Mouse (Mus musculus): ENCODE measurements at regions not wholly inside any gene's neighbourhood (a gene's known extent, or its start where the extent isn't known, plus 50 kb on each side); places are given as distances from the start of the nearest gene placed in this dataset.
A peak's percentile ranks its signal among the peaks of the same experiment; 100 is the strongest.

- WGBS = 42% methylated on average over 8 of the region's 8 CpGs
- no peak overlapping the region for H3K27ac ChIP-seq
- H3K4me2 ChIP-seq (replicated peaks) = no peak overlapping the region
- DNase-seq (ENCODE audit: low spot score) (no peak), ATAC-seq (ENCODE audit: low FRiP score) (no peak)
- H3K4me1 ChIP-seq (replicated peaks; ENCODE audit: control insufficient read depth, insufficient read depth, low read length) = peaks cover 4% of the 10 kb centered on the region
- no peaks in the 10 kb centered on the region for H3K9me3 ChIP-seq (ENCODE audit: control insufficient read depth, low read length)
- no peak overlapping the region for H3K9ac ChIP-seq
- H3K4me3 ChIP-seq (replicated peaks; ENCODE audit: low read length) = no peak overlapping the region
- no peaks in the 10 kb centered on the region for H3K27me3 ChIP-seq (ENCODE audit: control insufficient read depth, insufficient read depth, low read length)
- H3K36me3 ChIP-seq (replicated peaks; ENCODE audit: control insufficient read depth, insufficient read depth) = no peaks in the 10 kb centered on the region
Measured at GRCm38 (mm10) chr4:131075326-131075932, 131.2 kb downstream of the Matn1 start.

- 58% methylated on average over 3 of the region's 3 CpGs for WGBS
- Histone ChIP-seq H3K4me2 (replicated peaks) (no peak overlapping the region), H3K4me1 (replicated peaks; ENCODE audit: control insufficient read depth, insufficient read depth, low read length) (peaks cover 6% of the 10 kb centered on the region), H3K9ac (no peak overlapping the region), H3K27ac (no peak overlapping the region), H3K36me3 (replicated peaks; ENCODE audit: control insufficient read depth, insufficient read depth) (no peaks in the 10 kb centered on the region), H3K9me3 (ENCODE audit: control insufficient read depth, low read length) (no peaks in the 10 kb centered on the region), H3K27me3 (ENCODE audit: control insufficient read depth, insufficient read depth, low read length) (no peaks in the 10 kb centered on the region), H3K4me3 (replicated peaks; ENCODE audit: low read length) (no peak overlapping the region)
- ATAC-seq (ENCODE audit: low FRiP score) (no peak), DNase-seq (ENCODE audit: low spot score) (no peak)
Measured at GRCm38 (mm10) chr4:131076628-131077027, 132.4 kb downstream of the Matn1 start.

- no peak overlapping the region for H3K9ac ChIP-seq
- 6% methylated on average over 1 of the region's 1 CpGs for WGBS
- no peaks in the 10 kb centered on the region for H3K9me3 ChIP-seq (ENCODE audit: control insufficient read depth, low read length)
- ATAC-seq (ENCODE audit: low FRiP score) = no peak
- H3K4me1 ChIP-seq (replicated peaks; ENCODE audit: control insufficient read depth, insufficient read depth, low read length) = peaks cover 6% of the 10 kb centered on the region
- H3K4me3 ChIP-seq (replicated peaks; ENCODE audit: low read length) = no peak overlapping the region
- peak overlapping the region; percentile 33; the same call in 1 of the 2 replicates for H3K27ac ChIP-seq
- H3K4me2 ChIP-seq (replicated peaks) = no peak overlapping the region
- H3K36me3 ChIP-seq (replicated peaks; ENCODE audit: control insufficient read depth, insufficient read depth) = no peaks in the 10 kb centered on the region
- DNase-seq (ENCODE audit: low spot score) = no peak
- H3K27me3 ChIP-seq (ENCODE audit: control insufficient read depth, insufficient read depth, low read length) = no peaks in the 10 kb centered on the region
Measured at GRCm38 (mm10) chr4:131080113-131080512, 135.9 kb downstream of the Matn1 start.

GRCm38 (mm10) chr4:131083405-131083804 lies 139.2 kb downstream of the Matn1 start:
- DNase-seq (ENCODE audit: low spot score) = no peak
- ATAC-seq (ENCODE audit: low FRiP score) = no peak
- no peak overlapping the region for H3K27ac ChIP-seq
- no peak overlapping the region for H3K9ac ChIP-seq
- no peaks in the 10 kb centered on the region for H3K27me3 ChIP-seq (ENCODE audit: control insufficient read depth, insufficient read depth, low read length)
- peaks cover 6% of the 10 kb centered on the region for H3K4me1 ChIP-seq (replicated peaks; ENCODE audit: control insufficient read depth, insufficient read depth, low read length)
- WGBS = 44% methylated on average over 3 of the region's 3 CpGs
- H3K9me3 ChIP-seq (ENCODE audit: control insufficient read depth, low read length) = no peaks in the 10 kb centered on the region
- H3K4me2 ChIP-seq (replicated peaks) = no peak overlapping the region
- no peak overlapping the region for H3K4me3 ChIP-seq (replicated peaks; ENCODE audit: low read length)
- H3K36me3 ChIP-seq (replicated peaks; ENCODE audit: control insufficient read depth, insufficient read depth) = no peaks in the 10 kb centered on the region

GRCm38 (mm10) chr4:131097421-131097820 lies 153.2 kb downstream of the Matn1 start:
- no peak for DNase-seq (ENCODE audit: low spot score)
- 35% methylated on average over 6 of the region's 6 CpGs for WGBS
- H3K4me3 ChIP-seq (replicated peaks; ENCODE audit: low read length) = no peak overlapping the region

GRCm38 (mm10) chr4:131100093-131100795 lies 156.1 kb downstream of the Matn1 start:
- H3K27ac ChIP-seq = no peak overlapping the region
- 0 out of 2 replicates have a peak overlapping the region, but pooled peaks have one; percentile 4 for H3K4me2 ChIP-seq (replicated peaks)
- no peak for ATAC-seq (ENCODE audit: low FRiP score)
- no peak overlapping the region for H3K4me3 ChIP-seq (replicated peaks; ENCODE audit: low read length)
- 0 out of 2 replicates have a peak, but pooled peaks cover 3% of the 10 kb centered on the region for H3K4me1 ChIP-seq (replicated peaks; ENCODE audit: control insufficient read depth, insufficient read depth, low read length)
- no peak for DNase-seq (ENCODE audit: low spot score)
- no peaks in the 10 kb centered on the region for H3K9me3 ChIP-seq (ENCODE audit: control insufficient read depth, low read length)
- H3K27me3 ChIP-seq (ENCODE audit: control insufficient read depth, insufficient read depth, low read length) = no peaks in the 10 kb centered on the region; the same call in 1 of the 2 replicates
- 33% methylated on average over 10 of the region's 10 CpGs for whole genome bisulfite sequencing
- H3K36me3 ChIP-seq (replicated peaks; ENCODE audit: control insufficient read depth, insufficient read depth) = no peaks in the 10 kb centered on the region
- no peak overlapping the region for H3K9ac ChIP-seq

More at GRCm38 (mm10) chr4:131097421-131097820, 153.2 kb downstream of the Matn1 start:
- Histone ChIP-seq H3K9ac (no peak overlapping the region), H3K9me3 (ENCODE audit: control insufficient read depth, low read length) (no peaks in the 10 kb centered on the region), H3K36me3 (replicated peaks; ENCODE audit: control insufficient read depth, insufficient read depth) (no peaks in the 10 kb centered on the region), H3K4me2 (replicated peaks) (no peak overlapping the region), H3K27ac (no peak overlapping the region), H3K4me1 (replicated peaks; ENCODE audit: control insufficient read depth, insufficient read depth, low read length) (0 out of 2 replicates have a peak, but pooled peaks cover 3% of the 10 kb centered on the region), H3K27me3 (ENCODE audit: control insufficient read depth, insufficient read depth, low read length) (no peaks in the 10 kb centered on the region; the same call in 1 of the 2 replicates)
- no peak for ATAC-seq (ENCODE audit: low FRiP score)

- no peak overlapping the region for H3K4me3 ChIP-seq (replicated peaks; ENCODE audit: low read length)
- H3K9ac ChIP-seq = no peak overlapping the region
- 0 out of 2 replicates have a peak, but pooled peaks cover 3% of the 10 kb centered on the region for H3K4me1 ChIP-seq (replicated peaks; ENCODE audit: control insufficient read depth, insufficient read depth, low read length)
- ATAC-seq (ENCODE audit: low FRiP score) = no peak
- no peaks in the 10 kb centered on the region; the same call in 1 of the 2 replicates for H3K27me3 ChIP-seq (ENCODE audit: control insufficient read depth, insufficient read depth, low read length)
- no peaks in the 10 kb centered on the region for H3K9me3 ChIP-seq (ENCODE audit: control insufficient read depth, low read length)
- WGBS = 22% methylated on average over 13 of the region's 13 CpGs
- H3K4me2 ChIP-seq (replicated peaks) = 0 out of 2 replicates have a peak overlapping the region, but pooled peaks have one; percentile 4
- no peak for DNase-seq (ENCODE audit: low spot score)
- H3K36me3 ChIP-seq (replicated peaks; ENCODE audit: control insufficient read depth, insufficient read depth) = no peaks in the 10 kb centered on the region
- no peak overlapping the region for H3K27ac ChIP-seq
Measured at GRCm38 (mm10) chr4:131100796-131101156, 156.6 kb downstream of the Matn1 start.

GRCm38 (mm10) chr4:131102163-131102562 lies 158.0 kb downstream of the Matn1 start:
- H3K36me3 ChIP-seq (replicated peaks; ENCODE audit: control insufficient read depth, insufficient read depth) = no peaks in the 10 kb centered on the region
- no peak for ATAC-seq (ENCODE audit: low FRiP score)
- WGBS = 79% methylated on average over 4 of the region's 4 CpGs

GRCm38 (mm10) chr4:131107127-131107857 lies 163.1 kb downstream of the Matn1 start:
- DNase-seq (ENCODE audit: low spot score) (peak; percentile 46), ATAC-seq (ENCODE audit: low FRiP score) (peak; percentile 53; the same call in 1 of the 2 replicates)
- H3K36me3 ChIP-seq (replicated peaks; ENCODE audit: control insufficient read depth, insufficient read depth) = no peaks in the 10 kb centered on the region
- no peaks in the 10 kb centered on the region for H3K27me3 ChIP-seq (ENCODE audit: control insufficient read depth, insufficient read depth, low read length)
- H3K4me1 ChIP-seq (replicated peaks; ENCODE audit: control insufficient read depth, insufficient read depth, low read length) = 0 out of 2 replicates have a peak, but pooled peaks cover 4% of the 10 kb centered on the region
- no peak overlapping the region for H3K4me2 ChIP-seq (replicated peaks)
- no peak overlapping the region for H3K4me3 ChIP-seq (replicated peaks; ENCODE audit: low read length)
- no peak overlapping the region for H3K27ac ChIP-seq
- 38% methylated on average over 13 of the region's 13 CpGs for WGBS
- no peak overlapping the region for H3K9ac ChIP-seq
- H3K9me3 ChIP-seq (ENCODE audit: control insufficient read depth, low read length) = no peaks in the 10 kb centered on the region

More at GRCm38 (mm10) chr4:131102163-131102562, 158.0 kb downstream of the Matn1 start:
- Histone ChIP-seq H3K4me2 (replicated peaks) (no peak overlapping the region), H3K9ac (no peak overlapping the region), H3K4me3 (replicated peaks; ENCODE audit: low read length) (no peak overlapping the region), H3K4me1 (replicated peaks; ENCODE audit: control insufficient read depth, insufficient read depth, low read length) (0 out of 2 replicates have a peak, but pooled peaks cover 3% of the 10 kb centered on the region), H3K9me3 (ENCODE audit: control insufficient read depth, low read length) (no peaks in the 10 kb centered on the region), H3K27ac (no peak overlapping the region), H3K27me3 (ENCODE audit: control insufficient read depth, insufficient read depth, low read length) (no peaks in the 10 kb centered on the region; the same call in 1 of the 2 replicates)
- no peak for DNase-seq (ENCODE audit: low spot score)

Data from hindbrain, embryonic 14.5 days (tissue).